Mouse (Mus musculus) mouse trophoblast stem cell (cell line): ENCODE results near the gene Nkg7.

Source experiments
- in situ Hi-C, 2 experiments: fragments of 300-500 bp; cut with MseI, MboI; formaldehyde crosslinking; loops; 2 replicates in 1 of 2; 3 replicates in 1 of 2; pipeline ENCODE4 v1.15.1; 2025

Nkg7 gene

DNA sequence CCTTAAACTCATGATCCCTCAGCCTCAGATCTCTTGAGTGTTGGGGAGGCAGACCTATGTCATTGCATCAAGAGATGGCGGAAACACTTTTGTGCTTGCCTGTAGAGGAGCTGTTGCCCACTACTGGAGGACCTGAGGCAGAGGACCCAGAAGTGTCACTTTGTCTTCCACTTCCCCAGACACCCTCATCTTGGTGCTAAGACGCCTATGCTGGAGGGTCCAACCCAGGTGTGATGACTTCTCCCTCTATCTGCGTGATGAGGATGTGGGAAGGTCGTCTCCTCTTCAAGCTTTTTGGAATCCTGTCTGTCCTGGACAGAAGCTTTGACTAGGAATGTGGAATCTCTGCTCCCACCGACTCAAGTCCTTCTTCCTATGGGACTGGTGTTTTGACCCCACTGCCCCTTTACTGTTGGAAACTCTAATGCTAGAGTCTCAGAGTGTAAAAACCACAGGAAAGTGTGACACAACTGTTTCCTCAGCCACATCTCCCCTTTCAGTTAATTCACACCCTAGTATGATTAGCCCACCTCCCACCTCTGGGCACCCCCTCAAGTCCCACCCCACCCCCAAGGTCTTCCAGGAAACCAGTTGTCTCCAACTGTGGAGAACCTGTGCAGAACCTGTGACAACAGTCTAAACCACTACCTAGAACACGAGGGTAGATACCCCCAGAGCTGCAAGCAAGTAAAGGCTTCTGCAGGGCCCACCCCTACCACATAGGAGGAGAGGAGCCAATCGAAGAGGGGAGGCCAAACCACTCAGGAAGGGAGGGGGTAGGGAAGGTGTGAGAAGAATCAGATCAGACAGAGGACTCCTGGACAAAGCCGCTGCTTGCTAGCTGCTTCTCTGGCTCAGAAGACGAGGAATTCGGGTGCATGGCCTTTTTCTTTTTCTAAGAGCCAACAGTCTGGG lies at the start of gene Nkg7:
TSS of gene Nkg7 (plus strand) at position 733 of the 915 bp plus-strand sequence.
- in situ Hi-C loops: no loop called here

DNA sequence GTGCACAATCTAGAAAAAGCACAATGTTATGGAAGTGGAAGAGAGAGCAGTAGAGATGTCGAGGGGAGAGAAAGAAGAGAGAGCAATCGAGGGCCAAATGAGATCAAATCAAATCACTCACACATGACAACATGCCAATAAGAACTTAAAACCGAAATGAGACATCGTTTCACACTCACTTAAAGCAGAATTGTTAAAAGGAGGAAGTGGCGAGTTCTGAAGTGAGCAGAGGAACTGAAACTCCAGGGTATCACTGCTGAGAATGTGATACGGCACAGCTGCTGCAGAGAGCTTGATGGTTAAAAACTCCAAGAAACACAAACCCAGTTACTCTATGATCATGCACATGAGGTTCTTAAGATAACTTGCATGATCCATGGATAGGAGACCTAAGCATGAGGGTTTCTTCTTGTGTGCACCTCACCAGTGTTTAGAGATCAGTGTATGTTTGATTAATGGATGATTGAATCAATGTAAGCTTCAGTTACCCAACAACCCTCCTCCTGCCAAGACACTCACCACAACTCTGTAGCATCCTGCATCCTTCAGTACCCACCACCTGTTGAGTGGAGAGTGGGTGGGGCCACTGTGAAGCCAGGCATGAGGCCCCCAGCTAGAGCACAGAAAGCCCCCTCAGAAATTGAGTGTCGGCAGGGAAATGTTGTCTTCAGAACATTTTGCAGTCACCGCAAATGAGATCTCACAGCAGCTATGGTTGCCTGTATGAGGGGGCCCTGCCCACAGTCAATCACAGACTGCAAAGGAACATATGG lies 44.3 kb upstream of the Nkg7 start:
- in situ Hi-C loops: no loop called here

DNA sequence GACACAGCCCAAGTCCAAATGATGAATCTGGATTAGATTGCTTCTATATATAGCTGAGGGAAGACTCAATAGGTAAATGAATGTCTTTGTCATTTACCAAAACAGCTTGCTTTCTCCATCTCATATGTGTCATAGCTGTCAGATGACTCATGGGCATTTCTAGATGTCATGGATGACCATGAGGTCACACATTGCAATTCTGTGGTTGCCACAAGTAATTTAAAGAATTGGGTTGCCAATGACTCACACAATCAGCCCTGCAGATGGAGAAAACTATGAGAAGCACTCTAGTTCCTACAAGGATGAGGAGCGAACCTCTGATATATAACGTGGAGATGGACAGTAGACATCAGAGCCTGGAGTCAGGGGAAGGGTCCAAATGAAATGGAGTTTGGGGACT lies 37.4 kb upstream of the Nkg7 start:
- in situ Hi-C loops: no loop called here

DNA sequence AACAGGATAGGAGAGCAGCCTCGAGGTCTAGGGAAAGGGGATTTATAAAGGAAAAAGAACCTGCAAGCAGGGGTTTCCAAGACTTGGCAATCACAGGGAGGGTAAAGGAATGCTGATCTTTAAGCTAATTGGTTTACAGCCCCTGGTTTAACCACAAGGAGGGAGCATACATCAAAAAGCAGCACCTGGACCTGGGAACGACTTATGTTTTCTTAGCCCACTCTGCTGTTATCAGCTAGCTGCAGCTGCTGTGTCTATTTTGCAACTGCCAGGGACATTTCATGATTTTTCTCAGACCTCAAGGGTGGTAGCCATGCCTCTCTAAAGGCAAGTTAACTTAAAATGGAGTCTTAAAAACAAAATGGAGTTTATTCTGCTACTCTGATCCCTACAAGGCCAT lies 34.2 kb upstream of the Nkg7 start:
- in situ Hi-C loops: no loop called here

DNA sequence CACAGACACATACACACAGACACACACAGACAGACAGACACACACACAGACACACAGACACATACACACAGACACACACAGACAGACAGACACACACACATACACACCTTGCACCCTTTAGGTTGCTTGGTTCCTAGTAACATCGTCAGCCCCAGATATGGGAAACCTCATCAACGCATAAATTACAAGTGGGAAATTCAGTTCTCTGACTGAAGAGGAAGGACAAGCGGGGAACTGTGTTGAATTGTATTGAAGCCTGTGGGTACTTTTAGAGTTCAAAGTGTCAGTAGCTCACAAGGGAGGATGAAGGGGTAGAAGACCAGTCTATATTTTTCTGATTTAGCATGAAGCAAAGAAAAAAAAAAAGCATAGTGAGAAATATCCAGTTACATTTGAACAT lies 29.3 kb upstream of the Nkg7 start:
- in situ Hi-C loops: no loop called here

DNA sequence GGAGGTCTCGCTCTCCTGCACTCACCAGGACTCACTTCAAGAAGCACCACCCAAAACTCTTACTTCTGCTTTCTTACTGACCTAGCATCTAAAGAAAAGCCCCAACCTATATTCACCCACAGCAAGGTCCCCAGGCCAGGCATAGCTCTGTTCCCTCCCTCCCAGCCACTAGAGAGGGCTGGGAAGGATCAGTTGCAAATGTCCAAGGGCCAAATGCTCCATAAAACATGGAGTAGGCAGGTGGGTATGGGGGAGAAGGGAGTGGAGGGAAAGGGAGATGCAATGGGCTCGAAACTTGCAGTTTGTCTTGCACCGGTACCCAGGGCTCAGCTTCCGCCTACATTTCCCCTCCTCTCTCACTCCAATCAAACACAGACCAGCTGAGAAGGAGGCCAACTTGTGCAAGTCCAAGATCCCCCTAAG lies 28.7 kb upstream of the Nkg7 start, which contains the start of gene Siglecg:
TSS of gene Siglecg (plus strand) at position 74 of the 423 bp plus-strand sequence.
- in situ Hi-C loops: no loop called here

DNA sequence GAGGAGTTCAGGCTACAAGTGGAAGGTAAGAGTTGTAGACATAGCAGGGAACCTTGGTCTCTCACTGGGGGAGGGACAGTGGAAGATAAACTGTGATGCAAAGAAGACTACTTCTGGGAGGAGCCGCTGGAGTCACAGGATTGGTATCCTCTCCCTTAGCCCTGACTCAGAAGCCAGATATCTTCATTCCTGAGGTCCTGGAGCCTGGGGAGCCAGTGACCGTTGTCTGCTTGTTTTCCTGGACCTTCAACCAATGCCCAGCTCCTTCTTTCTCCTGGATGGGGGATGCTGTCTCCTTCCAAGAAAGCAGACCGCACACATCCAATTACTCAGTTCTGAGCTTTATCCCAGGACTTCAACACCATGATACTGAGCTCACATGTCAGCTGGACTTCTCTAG lies 27.8 kb upstream of the Nkg7 start:
- in situ Hi-C loops: no loop called here

DNA sequence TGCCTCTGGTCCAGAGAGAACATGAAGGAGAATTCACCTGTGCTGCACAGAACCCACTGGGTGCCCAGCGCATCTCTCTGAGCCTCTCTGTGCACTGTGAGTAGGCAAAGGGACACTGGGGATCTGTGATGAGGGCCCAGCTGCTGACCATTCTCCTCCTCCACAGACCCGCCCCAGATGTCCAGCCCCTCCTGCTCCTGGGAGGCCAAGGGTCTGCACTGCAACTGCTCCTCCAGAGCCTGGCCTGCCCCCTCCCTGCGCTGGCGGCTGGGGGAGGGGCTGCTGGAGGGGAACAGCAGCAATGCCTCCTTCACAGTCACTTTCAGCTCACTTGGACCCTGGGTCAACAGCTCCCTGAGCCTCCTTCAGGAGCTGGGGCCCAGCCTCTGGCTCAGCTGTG lies 25.1 kb upstream of the Nkg7 start:
- in situ Hi-C loops: loop anchor here (5.0 kb wide), 1 partner anchor 1381 kb away; no protein-coding TSS in a partner anchor

DNA sequence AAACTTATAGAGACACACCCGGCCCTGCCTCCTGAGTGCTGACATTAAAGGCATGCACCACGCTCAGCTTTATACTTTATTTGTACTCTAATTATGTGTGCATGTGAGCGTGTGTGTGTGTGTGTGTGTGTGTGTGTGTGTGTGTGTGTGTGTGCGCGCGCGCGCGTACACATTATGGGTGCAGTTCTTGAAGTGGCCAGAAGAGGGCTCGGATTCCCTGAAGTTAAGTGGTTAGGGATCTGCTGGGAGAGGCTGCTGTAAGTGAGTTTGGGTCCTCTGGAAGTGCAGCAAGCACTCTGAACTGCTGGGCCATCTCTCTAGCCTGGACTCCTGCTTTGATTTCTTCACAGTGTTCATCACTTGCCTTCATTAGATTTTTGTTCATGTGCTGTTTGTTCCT lies 19.6 kb upstream of the Nkg7 start:
- in situ Hi-C loops: no loop called here

DNA sequence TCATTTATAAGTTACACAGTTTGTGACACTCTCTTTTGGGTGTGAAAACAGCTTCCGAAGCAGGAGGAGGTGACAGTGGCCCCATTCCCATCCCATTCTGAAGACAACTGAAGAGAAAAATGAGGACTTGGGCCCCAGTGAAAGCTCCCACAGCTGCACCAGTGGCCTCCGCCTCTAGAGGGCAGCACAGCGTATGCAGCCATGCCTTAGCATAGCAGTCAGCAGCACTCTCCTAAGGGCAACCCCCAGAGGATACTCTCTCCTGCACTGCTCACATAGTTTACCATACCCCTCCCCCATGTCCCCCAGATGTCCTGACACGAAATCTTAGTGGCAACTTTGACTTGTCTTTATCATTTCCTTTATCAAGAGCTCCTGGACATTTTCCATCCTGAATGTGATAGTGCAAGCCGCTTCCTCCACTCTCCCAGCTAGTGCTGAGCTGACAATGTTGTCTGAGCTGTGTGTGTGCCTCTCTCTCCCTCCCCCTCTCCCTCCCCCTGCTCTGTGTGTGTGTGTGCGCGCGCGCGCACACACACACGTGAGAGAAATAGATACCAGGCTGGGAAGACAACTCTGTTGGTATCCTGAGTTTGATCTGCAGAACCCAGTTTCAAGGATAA lies 13.8 kb upstream of the Nkg7 start:
- in situ Hi-C loops: no loop called here

DNA sequence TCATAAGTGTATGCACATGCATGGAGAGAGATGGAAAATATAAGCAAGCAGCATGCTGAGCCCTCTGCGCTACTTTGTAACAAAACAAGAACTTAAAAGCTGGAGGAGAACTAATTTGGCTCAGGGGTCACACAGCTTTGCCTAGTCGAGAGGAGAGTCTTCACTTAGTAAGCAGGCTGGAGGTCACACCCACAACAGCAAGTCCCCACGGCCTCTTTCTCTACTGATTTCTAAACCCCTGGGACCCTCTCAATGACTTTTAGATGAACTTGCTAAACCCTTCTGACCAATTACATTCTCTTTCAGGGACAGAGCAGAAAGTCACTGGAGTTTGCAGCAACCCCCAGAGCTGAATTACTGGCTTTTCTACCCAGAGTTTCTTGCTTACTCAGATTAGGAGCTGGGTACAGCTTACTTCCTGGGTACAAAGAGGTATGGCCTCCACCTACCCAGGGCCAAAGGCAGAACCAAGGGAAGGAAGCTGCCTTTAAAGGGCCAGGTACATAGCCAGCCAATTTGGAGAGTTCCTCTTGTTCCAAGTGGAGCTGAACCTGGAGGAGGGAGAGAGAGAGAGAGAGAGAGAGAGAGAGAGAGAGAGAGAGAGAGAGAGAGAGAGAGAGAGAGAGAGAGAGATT lies 12.8 kb upstream of the Nkg7 start:
- in situ Hi-C loops: no loop called here

DNA sequence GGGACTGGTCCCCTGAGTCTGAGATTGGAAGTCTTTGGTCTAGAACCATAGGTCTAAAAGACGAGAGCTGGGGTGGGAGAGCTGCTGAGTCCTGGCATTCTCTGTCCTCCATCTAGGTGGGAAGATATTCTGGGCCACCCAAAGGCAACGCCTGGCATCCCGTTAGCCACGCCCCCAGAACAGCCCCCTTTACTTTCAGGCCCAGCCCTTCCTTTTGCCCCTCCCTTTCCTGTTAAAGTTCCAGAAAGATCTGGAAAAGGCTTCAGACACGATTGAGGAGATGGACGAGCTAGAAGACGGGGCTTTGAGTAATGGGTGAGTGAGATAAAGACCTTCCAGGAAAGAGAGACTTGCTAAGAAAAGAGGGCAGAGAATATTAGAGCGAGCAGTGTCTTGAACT lies 9.5 kb upstream of the Nkg7 start, which contains the start of gene Lim2:
TSS of gene Lim2 (plus strand) at position 265 of the 400 bp plus-strand sequence.
- in situ Hi-C loops: no loop called here

DNA sequence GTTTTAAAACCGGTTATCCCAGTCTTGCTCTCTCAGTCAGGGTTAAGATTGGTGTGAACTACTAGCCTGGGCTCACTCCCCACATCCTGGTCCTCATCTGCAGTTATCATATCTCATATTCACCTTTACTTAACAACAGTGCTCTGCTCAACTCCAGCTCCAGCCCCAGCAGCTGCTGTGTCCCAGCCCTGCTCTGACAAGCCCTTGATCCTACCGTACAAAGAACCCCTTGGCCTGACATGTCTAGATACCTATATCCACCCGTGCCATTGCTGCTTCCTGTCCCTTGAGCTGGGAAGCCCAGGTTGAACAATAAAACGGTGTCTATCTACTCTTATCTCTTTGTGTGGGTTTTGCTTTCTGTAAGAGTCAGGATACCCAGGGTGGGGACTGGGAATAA lies 7.4 kb upstream of the Nkg7 start:
- in situ Hi-C loops: no loop called here

DNA sequence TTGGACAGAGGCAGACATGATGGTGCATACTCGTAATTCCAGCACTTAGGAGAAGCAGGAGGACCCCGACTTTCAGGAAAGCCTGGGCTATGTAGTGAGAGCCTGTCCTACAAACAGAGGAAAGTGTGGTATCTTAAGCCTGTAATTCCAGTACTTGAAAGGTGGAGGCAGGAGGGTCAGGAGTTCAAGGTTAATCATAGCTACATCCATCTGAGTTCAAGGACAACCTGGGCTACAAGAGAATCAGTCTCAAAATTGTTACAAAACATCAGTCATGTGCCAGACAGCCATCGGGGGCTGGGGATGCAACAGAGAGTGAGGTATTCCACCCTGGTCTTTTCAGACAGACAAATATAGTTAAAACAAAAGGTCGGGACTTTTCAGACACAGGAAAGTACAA lies 4.0 kb upstream of the Nkg7 start:
- in situ Hi-C loops: no loop called here

DNA sequence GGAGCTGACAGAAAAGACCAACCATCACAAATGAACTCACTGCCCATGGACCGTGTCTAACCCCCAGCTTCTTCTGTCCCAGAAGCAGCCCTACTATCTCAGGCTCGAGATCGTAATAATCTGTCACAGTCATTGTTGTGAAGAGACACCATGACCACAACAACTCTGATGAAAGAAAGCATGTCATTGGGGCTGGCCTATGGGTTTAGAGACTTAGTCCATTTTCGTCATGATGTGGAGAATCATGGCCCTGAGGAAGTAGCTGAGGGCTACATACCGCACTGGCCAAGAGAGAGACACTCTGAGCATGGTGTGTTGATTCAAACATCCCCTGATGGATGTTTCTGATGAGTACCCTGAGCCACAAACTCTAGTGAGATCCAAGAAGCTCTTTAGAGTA lies 2.2 kb upstream of the Nkg7 start:
- in situ Hi-C loops: no loop called here

DNA sequence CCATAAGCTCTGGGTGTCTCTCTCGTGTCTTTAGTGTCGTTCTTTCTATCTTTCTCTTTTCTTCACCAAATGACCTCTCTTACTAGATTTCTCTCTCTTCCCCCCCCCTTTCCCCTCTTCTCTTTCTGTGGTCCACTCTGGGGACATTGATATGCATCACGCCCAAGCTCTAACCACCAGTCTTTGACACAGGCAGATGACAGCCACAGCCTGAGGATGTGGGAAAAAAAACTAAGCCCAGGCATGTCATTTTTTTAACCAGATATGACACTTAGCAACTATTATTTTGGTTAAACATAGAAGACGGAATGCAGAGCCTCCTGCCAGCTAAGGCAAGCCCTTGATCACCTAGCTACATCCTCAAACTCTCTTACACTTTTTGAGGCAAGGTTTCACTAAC lies 1.7 kb downstream of the Nkg7 start:
- in situ Hi-C loops: no loop called here

DNA sequence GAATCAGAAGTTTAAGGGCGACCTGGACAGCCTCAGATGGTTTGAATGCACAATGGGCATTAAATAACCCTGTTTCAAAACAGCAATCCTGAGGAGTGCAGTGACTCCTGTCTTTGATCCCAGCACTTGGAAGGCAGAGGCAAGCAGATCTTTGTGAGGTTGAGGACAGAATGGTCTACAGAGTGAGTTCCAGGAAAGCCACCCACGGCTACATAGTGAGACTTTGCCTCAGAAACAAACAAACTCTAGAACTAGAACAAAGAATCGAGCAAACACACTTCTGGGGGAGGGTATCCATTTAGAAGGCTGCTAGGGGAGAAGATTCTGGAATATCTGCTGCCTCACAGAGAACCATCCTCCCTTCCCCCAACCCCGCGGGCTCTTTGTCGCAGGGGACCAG lies 3.6 kb downstream of the Nkg7 start, which contains the start of gene Cldnd2:
TSS of gene Cldnd2 (plus strand) at position 301 of the 400 bp plus-strand sequence.
- in situ Hi-C loops: no loop called here

DNA sequence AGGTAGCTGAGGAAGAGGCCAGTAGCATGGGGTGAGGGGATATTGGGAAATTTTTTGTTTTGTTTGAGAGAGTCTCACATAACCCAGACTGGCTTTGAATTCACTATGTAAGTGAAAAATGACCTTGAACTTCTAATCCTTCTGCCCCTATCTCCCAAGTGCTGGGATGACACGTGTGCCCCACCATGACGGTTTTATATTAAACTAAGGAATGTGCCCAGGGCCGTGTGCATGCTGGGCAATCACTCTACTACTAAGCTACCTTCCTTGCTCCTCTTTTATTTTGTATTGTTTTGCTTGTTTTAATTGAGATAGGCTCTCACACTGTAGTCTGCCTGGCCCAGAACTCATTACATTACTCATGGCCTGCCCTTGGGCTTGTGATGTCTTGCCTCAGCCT lies 4.2 kb downstream of the Nkg7 start:
- in situ Hi-C loops: no loop called here

DNA sequence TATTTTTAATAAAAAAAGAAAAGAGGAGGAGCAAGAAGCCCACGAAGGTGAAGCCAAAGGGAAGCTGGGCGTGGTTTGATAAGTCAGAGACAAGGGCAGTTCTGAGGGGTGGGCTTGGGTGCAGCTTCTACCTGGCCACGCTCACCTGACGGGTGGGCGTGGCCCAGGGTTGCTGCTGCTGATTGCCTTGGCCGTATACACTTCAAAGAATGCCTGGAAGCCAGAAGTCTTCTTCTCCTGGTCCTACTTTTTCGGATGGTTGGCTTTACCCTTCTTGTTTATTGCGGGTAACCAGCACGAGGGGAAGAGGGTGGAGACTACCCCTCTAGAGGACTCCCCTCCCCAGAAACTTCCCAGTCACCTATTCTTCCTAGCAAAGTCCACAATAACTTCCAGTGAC lies 5.8 kb downstream of the Nkg7 start:
- in situ Hi-C loops: no loop called here

DNA sequence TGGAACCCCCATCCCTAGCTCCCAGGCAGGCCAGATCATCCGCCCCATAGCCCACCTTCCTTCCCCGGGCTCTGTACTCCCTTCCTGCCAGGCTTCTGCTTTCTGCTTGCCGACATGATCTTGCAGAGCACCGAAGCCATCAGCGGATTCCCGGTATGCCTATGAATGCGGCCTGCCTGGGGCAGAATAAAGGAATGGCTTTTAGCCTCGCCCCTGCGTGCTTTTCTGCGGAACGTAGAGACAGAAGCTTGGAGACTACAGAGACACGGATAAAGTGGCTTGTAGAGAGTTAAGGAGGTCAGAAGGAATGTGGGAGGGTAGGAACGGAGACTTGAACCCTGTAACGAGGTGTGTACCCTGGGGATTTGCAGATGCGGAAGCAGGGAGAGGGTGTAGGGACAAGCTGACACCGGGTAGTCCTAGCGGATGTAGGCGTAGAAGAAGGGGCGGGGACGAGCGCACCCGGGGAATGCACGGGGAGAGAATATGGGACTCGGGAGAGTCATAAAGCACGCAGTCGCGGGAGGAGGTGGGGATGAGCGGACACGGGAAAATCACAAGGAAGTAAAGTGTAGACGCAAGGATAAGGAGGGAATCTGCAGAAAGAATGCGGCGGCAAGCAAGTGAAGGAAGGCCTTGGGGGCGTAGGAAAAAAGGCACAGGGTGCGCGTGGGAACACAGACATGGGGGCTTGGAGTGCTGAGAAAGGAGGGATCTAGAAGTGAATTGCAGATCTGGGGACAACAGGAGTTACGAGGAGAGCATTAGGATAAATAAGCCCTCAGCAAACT lies 6.4 kb downstream of the Nkg7 start:
- in situ Hi-C loops: no loop called here

DNA sequence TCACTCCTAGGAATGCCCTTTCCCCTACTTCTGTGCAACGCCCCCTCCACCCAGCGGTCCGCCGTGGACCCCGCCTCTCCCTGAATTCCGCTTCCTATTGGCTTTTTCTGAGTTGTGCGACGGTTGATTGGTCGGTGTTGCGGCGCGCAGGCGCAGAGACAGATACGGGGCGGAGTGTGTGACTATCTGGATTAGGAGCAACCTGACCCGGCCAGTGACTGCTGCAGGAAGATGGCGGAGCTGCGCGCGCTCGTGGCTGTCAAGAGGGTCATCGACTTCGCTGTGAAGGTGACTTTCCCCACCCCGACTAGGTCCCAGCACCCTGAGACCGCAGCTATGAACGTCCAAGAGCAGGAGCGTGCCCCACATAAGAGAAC lies 7.0 kb downstream of the Nkg7 start, which contains the start of the genes Etfb and Gm45233:
TSS of gene Etfb (plus strand) at position 167 of the 377 bp plus-strand sequence.
TSS of gene Gm45233 (plus strand) at position 212 of the 377 bp plus-strand sequence.
- in situ Hi-C loops: no loop called here
